Mouse (Mus musculus): ENCODE measurements around the gene Rbm44.
A peak's percentile ranks its signal among the peaks of the same experiment; 100 is the strongest.

The Rbm44 gene

DNA sequence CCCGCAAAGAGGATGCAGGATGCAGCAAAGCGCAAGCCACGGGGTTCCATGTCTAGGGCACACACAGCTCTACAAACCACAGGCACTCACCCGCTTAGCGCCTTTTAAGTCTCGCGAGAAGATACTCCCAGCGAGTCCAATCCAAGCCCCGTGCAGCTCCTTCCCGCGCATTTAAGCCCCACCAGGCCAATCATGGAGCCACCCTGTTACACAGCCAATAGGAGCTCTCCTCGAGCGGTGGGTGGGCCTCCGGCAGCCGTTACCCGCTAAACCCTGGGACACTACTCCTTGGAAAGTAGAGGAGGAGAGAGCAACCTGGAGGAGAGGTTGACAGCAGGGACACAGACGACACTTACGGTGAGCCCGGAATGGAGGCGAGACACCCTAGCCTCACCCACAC lies at the start of gene Rbm44:
Gene Rbm44 (plus strand): TSS at position 277 of the 400 bp plus-strand sequence.
- no peak for DNase-seq (ENCODE audit: low read depth)

GRCm38 (mm10) chr1:91095258-91095657 lies 49.6 kb upstream of the Rbm44 start:
- no peak for DNase-seq (ENCODE audit: low read depth)

DNA sequence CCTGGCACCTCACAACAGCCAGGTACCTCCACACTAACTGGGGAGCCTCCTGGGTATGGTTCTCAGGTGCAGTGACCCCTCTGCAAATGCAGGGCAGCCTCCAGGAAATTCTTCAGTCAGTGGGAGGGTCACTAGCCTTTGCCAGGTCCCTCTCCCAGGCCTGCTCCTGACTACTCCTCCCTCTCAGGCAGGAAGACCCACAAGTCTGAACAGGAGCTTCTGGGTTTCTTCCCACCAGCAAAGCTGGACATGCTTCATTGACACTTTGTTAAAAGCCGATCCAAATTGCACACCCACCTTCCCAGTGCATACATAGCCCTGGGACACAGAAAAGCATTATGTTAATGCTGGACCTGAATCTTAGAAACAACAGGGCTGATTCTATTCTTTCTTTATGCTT lies 49.0 kb upstream of the Rbm44 start:
- DNase-seq (ENCODE audit: low read depth), result no peak

DNA sequence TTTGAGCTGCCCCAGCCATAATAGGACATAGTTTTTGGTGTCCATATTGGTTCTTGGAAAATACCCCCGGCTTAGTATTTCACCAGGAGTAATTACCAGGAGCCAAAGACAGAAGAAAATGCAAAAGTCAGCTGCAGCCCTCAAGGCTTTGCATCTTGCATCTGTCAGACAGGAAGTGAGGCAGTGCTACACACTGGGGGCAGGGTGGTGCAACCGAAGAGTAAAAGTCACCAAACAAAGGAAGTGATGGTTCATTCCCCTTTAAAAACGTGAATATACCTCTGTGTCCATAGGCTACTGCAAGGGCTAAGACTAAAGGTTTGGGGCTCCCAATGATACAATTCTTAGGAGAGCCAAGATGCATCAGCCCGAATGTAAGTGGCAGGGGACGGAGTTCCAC lies 48.4 kb upstream of the Rbm44 start:
- no peak for DNase-seq (ENCODE audit: low read depth)

DNA sequence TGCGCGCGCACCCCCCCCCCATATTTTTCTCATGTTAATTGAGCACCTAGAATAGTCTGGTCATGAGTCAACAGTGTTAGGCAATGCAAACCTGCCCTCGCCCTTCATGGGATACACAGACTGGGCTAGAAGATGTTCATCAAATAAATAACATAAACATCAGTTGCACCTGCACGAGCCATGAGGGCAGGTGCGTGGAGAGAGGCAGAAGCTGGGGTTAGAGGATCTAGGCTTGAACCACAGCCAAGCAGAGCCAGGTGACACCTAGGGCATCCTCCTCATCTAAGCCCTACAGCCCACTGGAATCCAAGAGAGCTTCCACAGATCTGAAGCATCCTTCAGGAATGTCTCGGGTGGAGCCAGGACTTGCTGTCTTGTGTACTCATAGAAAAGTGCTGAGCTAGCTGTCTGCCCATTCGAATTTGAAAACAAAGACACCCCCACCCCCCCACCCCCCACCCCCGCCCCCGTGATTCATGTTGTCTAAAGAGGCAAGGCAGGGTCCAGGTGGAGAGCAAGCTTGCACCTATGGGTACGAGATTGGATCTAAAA lies 47.5 kb upstream of the Rbm44 start:
- no peak for DNase-seq (ENCODE audit: low read depth)

DNA sequence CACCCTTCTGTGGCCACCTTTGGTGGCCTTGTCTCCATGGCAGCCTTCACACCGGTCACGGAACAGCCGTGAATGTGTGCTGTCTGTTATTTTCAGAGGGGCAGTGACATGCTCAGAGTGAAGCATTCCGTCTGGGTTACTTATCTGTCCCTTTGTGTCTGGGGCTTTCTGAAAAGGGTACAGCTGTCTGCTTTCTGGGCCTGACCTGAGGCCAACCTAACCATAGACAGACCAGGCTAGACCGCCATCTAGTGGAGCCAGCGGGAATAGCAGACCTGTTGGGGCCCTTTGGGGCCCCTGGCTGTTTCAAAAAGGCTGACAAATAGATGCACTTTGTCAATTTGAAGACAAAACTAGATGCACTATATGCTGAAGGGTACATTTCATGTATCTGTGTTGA lies 46.0 kb upstream of the Rbm44 start:
- DNase-seq (ENCODE audit: low read depth), result no peak

DNA sequence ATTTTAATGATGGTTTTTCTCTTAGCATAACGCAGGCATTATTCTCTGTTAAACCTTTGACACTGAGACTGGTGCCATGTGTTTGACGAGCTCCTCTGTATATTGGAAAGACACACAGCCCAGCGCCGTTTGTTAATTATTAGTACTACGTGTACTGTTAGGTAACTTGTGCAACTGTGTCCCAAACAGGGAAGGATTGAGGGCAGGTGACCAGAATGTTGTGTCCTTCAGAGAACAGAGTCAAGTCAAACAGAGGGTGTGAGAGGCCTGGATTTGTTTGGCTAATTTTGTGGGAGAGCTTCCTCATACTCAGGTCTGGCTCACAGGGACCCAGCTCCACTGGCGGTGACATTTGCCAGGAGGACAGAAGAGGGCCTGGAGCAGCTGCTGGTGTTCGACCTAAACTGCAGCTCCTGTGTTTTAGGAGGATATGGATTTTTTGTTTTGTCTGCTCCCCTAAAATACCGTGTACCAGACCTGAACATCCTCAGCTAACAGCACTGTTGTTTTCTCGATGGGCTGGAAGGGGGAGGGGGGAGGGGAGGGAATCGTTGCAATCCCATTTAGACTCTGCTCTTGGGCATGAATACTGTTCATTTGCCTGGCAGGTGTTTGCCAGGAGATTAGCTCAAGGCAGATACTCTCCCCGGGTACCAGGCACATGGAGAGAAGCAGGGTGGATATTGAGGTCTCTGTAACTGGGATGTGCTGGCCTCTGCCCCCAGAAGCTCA lies 43.0 kb upstream of the Rbm44 start:
- DNase-seq (ENCODE audit: low read depth), result no peak

GRCm38 (mm10) chr1:91103366-91103983 lies 41.4 kb upstream of the Rbm44 start:
- DNase-seq (ENCODE audit: low read depth), result no peak

DNA sequence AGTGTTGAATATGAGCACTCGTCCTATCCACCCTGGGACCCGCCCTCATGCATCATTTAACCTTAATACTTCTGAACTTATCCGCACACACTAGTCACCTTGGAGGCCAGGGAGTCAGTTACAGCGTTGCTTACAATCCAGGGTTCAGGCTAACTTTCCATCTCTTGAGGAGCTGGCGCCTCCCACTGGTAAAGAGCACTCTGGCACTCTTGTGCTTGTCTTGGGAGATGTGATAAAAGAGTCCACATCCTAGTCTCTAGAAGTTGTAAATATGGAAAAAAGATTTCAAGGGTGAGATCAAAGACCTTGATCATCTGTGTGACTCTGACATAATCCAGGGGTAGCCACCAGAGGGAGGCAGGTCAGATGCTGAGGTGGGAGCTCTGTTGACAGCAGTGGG lies 37.3 kb upstream of the Rbm44 start:
- no peak for DNase-seq (ENCODE audit: low read depth)

DNA sequence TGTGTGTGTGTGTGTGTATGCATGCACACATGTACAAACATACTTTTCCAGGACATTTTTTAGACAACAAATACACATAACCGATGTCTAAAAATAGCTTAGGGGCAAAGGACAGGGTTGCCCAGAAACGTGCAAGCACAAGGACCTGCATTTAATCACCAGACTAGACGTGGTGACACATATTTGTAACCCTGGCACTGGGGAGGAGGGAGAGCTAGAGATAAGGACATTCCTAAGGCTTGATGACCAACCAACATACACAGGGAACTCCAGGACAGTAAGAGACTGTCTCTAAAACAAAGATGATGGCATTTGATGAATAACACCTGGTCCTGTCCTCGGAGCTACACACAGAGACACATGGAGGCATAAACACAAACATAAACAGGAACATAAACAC lies 35.6 kb upstream of the Rbm44 start:
- DNase-seq (ENCODE audit: low read depth), result no peak

DNA sequence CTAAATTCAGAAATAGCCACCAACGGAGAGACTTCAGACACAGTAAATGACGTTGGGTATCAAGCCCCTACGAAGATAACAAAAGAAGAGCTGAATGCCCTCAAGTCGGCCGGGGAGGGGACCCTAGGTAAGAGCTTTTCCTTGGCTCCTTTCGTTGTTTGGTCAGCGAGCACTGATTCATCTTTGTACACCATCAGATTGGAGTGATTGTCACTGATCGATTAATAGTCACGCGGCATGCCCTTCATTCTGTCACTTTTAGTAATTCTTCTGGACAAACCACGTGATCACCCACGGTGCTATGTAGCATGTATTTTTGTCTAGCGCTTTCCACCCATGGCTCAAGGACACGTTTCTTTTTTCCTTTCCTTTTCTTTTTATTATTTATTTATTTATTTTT lies 32.7 kb upstream of the Rbm44 start:
- no peak for DNase-seq (ENCODE audit: low read depth)

DNA sequence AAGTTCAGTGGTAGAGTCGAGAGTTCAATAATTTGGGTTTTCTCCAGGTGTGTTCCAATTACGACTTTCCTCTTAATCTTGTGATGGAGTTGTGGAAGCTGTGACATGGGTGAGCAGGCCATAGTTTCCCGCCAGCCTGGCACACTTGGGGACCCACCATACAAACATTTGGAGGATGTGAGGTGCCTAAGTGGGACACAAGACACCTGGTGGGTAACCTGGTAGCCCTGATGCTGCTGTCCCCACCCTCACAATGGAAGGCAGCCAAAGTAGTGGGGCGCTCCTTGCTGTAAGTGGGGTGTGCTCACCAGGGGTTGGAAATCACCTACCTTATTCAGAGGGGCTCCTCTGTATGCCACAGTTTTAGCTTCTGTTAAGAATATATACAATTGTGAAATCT lies 32.3 kb upstream of the Rbm44 start:
- DNase-seq (ENCODE audit: low read depth), result no peak

GRCm38 (mm10) chr1:91122121-91122520 lies 22.8 kb upstream of the Rbm44 start:
- no peak for DNase-seq (ENCODE audit: low read depth)

DNA sequence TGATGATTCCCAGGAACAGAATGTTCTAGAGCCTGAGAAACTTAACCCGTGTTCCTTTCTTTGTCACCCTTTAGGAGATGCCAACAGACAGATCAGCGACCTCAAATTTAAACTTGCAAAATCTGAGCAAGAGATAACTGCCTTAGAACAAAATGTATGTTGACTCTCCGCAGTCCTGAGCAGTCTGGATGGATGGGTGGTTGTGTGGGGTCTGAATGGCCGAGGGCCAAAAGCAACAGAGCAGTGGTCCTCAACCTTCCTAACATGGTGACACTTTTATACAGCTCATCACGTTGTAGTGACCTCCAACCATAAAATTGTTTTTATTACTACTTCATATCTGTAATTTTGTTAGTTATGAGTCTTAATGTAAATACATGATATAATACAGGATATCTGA lies 21.9 kb upstream of the Rbm44 start:
- no peak for DNase-seq (ENCODE audit: low read depth)

DNA sequence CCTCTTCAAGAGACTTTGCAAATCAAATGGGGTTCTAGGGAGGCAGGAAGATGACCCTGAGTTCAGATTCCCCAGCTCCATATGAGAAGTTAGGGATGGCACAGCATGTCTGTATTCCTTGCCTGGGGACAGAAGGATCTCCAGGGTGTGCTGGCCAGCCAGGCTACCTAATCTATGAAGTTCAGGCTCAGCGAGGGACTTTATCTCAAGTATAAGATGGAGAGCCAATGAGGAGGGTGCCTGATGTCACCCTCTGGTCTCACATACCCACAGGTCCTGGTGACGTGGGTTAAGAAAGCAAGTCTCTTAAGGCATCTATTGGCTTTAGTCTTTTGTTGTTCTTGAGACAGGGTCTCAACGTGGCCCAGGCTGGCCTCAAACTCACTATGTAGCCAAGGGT lies 21.4 kb upstream of the Rbm44 start:
- no peak for DNase-seq (ENCODE audit: low read depth)

GRCm38 (mm10) chr1:91128849-91129248 lies 16.0 kb upstream of the Rbm44 start:
- no peak for DNase-seq (ENCODE audit: low read depth)

- no peak for DNase-seq (ENCODE audit: low read depth)
Observed at GRCm38 (mm10) chr1:91137036-91137435, 7.9 kb upstream of the Rbm44 start.

- no peak for DNase-seq (ENCODE audit: low read depth)
Observed at GRCm38 (mm10) chr1:91151509-91151908, 6.6 kb downstream of the Rbm44 start.

GRCm38 (mm10) chr1:91166798-91167197 lies 21.9 kb downstream of the Rbm44 start:
- no peak for DNase-seq (ENCODE audit: low read depth)

DNA sequence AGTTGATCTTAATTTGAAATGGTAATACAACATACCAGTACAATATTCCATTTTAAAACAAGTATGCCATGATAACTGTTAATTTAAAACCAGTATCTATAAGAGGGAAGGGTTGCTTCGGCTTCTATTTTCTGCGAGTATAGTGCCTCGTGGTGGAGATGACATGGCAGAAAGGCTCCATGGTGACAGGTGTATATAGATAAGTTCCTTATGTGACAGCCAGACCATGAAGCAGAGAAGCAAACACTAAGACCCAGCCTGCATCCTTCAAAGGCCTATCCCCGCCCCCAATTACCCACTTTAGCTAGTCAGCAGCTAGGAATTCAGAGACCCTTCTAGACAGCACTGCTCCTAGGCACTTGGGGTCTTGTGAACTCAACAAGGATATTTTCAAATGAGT lies 24.3 kb downstream of the Rbm44 start:
- DNase-seq (ENCODE audit: low read depth), result no peak

GRCm38 (mm10) chr1:91174796-91175195 lies 29.9 kb downstream of the Rbm44 start:
- no peak for DNase-seq (ENCODE audit: low read depth)

DNA sequence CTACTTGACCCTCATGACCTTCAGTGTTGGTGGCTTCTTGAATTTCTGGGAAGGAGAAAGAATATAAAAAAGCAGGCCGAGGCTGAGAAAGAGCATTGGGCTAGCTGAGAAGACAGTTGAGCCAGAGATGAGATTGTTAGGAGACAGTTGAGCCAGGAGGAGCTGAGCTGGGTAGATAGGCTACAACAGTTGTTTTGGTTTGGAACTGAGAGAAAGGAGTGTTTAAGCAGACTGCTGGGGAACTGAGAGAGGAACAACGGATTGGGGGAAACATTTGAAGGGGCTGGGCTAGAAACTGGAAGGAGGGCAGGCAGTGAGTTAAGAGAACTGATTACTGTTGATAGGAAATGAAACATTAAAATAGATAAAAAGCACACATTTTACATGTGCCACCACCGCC lies 31.1 kb downstream of the Rbm44 start:
- no peak for DNase-seq (ENCODE audit: low read depth)

DNA sequence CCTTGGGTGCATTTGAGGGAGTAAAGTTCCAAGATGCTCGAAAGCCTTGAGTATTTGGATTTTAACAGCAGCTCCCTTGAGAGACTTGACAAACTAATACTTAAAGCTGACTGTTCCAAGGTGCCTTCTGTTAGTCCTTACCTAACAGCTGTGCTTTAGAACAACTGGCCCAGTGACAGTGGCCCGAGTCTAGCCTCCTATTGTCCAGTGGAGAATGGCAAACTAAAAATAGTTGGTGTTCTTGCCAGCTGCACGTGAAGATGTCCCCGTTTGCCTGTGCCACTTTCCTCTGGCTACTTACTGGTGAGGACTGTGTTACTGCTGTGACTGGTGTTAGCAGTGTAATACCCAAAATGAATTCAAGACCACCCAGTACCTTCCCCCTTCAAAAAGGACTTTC lies 32.0 kb downstream of the Rbm44 start:
- DNase-seq (ENCODE audit: low read depth), result no peak

- peak; percentile 44 for DNase-seq (ENCODE audit: low read depth)
Observed at GRCm38 (mm10) chr1:91179086-91179485, 34.2 kb downstream of the Rbm44 start.

Data from fibroblast of lung, adult 2 months (primary cell).